Mouse (Mus musculus): ENCODE results near the gene Chchd5. TPM values are rescaled to one million over a fixed set of nuclear protein-coding genes. Genes with fewer than 3 reads are reported as not detected.

Chchd5 gene
- total and polyA plus RNA-seq, 2 experiments from 2014 or later: 17.1 to 21.4 TPM

DNA sequence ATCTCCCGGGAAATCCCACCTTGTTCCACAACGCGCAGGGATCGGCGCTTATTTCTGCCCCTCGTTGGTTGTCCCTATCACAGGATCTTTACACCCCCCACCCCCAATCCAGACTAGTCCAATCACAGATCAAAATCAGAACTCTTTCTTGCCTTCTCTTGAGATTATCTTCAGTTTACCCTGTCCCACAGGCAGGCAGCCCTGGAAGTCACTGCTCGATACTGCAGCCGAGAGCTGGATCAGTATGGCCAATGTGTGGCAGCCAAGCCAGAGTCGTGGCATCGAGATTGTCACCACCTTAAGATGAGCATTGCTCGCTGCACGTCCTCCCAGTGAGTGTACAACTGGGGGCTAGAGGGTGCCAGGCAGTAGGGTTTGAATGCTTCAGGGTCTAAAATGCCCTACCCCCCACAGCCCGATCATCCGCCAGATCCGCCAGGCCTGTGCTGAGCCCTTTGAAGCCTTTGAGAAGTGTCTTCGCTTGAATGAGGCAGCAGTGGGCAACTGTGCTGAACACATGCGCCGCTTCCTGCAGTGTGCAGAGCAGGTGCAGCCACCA is 566 bp downstream of the Chchd5 start:
- peak; percentile 49 for ATAC-seq
- Histone ChIP-seq H3K4me2 (ENCODE audit: low read depth) (peak overlapping the region; percentile 75), H3K4me1 (ENCODE audit: insufficient read depth) (peaks cover 7% of the 10 kb centered on the region; the same call in 1 of the 2 replicates), H3K9ac (peak overlapping the region; percentile 63), H3K36me3 (ENCODE audit: insufficient read depth) (peaks cover 35% of the 10 kb centered on the region), H3K9me3 (ENCODE audit: low read length) (no peaks in the 10 kb centered on the region), H3K27ac (ENCODE audit: low read depth, low read length) (peak overlapping the region; percentile 88), H3K27me3 (ENCODE audit: insufficient read depth, low read length) (no peaks in the 10 kb centered on the region), H3K4me3 (ENCODE audit: low read depth, low read length) (peak overlapping the region; percentile 61)
- no peak for TF ChIP-seq CTCF (IDR thresholded peaks at IDR 0.05; ENCODE audit: low read depth)
- no peak for DNase-seq
- WGBS: 26% methylated on average over 18 of the region's 18 CpGs

DNA sequence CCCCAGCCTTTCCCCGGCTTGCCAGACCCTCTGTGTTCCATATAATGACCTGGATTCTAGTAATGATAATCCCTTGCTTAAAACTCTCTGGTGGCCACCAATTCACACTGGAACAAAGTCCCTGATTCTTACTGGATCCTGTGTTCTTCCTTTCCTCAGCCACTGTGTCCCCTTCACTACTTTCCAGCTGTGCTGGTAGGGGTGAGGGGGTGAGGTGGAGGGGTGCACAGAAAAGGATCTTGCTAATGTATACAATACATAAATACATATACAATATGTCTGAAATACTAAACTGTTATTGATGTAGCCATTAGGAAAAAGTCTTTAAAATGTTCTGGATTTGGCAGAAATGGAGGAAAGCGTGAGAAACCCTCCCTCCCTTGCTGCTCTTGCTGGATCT is 1.3 kb downstream of the Chchd5 start:
- H3K27me3 ChIP-seq (ENCODE audit: insufficient read depth, low read length): no peaks in the 10 kb centered on the region
- TF ChIP-seq CTCF (IDR thresholded peaks at IDR 0.05; ENCODE audit: low read depth): no peak
- peaks cover 7% of the 10 kb centered on the region; the same call in 1 of the 2 replicates for H3K4me1 ChIP-seq (ENCODE audit: insufficient read depth)
- H3K9me3 ChIP-seq (ENCODE audit: low read length): no peaks in the 10 kb centered on the region
- peak overlapping the region; percentile 75; the same call in 1 of the 2 replicates for H3K4me2 ChIP-seq (ENCODE audit: low read depth)
- no peak overlapping the region for H3K27ac ChIP-seq (ENCODE audit: low read depth, low read length)
- no peak for DNase-seq
- peaks cover 28% of the 10 kb centered on the region for H3K36me3 ChIP-seq (ENCODE audit: insufficient read depth)
- peak overlapping the region; percentile 61; the same call in 1 of the 2 replicates for H3K4me3 ChIP-seq (ENCODE audit: low read depth, low read length)
- no peak overlapping the region for H3K9ac ChIP-seq
- no peak for ATAC-seq
- 98% methylated on average over 2 of the region's 2 CpGs for WGBS

DNA sequence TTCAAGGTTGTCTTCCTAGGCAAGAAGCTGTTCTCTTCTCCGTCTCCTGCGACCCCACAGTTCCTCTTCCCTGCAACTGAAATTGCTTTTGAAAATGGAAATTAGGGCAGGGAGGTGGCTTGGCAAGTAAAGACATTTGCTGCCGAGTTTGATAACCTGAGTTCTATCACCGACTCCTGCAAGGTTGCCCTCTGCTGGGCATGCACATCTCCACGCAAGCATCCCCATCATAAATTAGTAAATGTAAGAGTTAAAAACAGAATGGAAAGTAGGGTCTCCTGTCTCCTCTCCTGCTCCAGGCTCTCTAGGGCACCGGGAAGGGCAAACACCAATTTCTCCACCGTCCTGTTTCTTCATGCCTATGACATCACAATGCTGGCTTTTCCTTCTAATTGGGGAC is 2.7 kb downstream of the Chchd5 start:
- 96% methylated on average over 7 of the region's 7 CpGs for WGBS
- no peak for ATAC-seq
- Histone ChIP-seq H3K4me3 (ENCODE audit: low read depth, low read length) (no peak overlapping the region), H3K27me3 (ENCODE audit: insufficient read depth, low read length) (no peaks in the 10 kb centered on the region), H3K36me3 (ENCODE audit: insufficient read depth) (peaks cover 17% of the 10 kb centered on the region), H3K4me1 (ENCODE audit: insufficient read depth) (peaks cover 7% of the 10 kb centered on the region; the same call in 1 of the 2 replicates), H3K27ac (ENCODE audit: low read depth, low read length) (no peak overlapping the region), H3K9me3 (ENCODE audit: low read length) (no peaks in the 10 kb centered on the region), H3K4me2 (ENCODE audit: low read depth) (no peak overlapping the region), H3K9ac (no peak overlapping the region)
- DNase-seq: no peak
- 0 out of 2 replicates have a peak, but pooled peaks have one; percentile 6 for TF ChIP-seq CTCF (IDR thresholded peaks at IDR 0.05; ENCODE audit: low read depth)

DNA sequence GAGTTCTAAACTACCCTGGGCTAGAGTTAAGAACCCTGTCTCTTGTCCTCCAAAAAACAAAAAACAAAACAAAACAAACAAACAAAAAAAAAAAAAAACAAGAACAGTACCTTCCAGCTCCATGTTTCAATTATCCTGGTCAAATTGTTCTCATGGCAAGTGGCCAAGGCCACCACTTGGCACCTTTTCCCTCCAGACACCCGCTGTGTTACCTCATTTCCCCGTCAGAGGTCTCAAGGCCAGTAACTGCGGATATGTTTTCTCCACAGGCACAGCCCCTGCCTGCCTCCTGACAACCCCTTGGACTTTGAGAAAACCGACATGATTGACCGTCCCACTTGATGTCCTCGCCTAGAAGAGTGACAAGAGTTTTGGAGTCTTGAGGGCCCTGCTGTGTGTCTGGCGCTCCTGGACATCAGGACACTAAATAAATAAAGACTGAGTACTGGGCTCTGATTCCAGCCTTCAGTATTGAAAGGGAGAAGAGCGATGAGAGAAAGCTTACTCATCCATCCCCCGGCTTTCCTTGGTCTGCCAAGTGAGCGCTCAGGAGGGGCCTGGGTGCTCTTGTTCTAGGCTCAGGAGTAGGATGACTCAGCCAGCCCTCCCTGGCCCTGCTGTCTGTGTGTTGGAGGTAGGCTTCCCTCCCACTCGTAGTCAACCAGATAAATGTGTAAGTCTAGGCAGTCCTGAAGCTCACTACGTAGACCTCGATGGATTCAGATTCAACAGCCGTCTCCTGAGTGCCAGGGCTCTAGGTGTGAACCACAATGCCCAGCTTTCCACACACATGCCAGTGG is 3.7 kb downstream of the Chchd5 start:
- TF ChIP-seq CTCF (IDR thresholded peaks at IDR 0.05; ENCODE audit: low read depth): no peak
- 95% methylated on average over 14 of the region's 14 CpGs for WGBS
- Histone ChIP-seq H3K4me3 (ENCODE audit: low read depth, low read length) (no peak overlapping the region), H3K4me2 (ENCODE audit: low read depth) (no peak overlapping the region), H3K27ac (ENCODE audit: low read depth, low read length) (no peak overlapping the region), H3K9me3 (ENCODE audit: low read length) (no peaks in the 10 kb centered on the region), H3K4me1 (ENCODE audit: insufficient read depth) (peaks cover 7% of the 10 kb centered on the region; the same call in 1 of the 2 replicates), H3K36me3 (ENCODE audit: insufficient read depth) (peaks cover 14% of the 10 kb centered on the region), H3K9ac (no peak overlapping the region), H3K27me3 (ENCODE audit: insufficient read depth, low read length) (no peaks in the 10 kb centered on the region)
- ATAC-seq (no peak), DNase-seq (no peak)

DNA sequence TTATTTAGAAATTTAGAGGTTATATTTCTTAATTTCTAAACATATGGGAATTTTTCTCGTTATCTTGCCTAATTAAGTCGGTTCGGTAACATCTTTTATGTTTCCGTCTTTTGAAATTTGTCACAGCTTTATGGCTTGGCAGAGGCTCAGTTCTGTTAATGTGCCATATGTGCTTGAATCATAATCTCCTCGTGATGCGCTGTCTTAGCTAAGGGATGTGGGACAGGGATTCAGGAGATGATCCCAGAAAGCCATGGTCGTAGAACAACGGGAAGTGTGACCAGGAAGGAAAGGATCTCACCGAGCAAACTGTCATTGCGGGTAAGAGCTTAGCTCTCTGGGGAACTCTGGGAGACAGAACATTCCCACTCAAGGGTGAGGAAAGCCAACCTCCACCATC is 10.4 kb downstream of the Chchd5 start:
- no peaks in the 10 kb centered on the region for H3K36me3 ChIP-seq (ENCODE audit: insufficient read depth)
- H3K4me3 ChIP-seq (ENCODE audit: low read depth, low read length): no peak overlapping the region
- H3K27ac ChIP-seq (ENCODE audit: low read depth, low read length): peak overlapping the region; percentile 30; the same call in 1 of the 2 replicates
- TF ChIP-seq CTCF (IDR thresholded peaks at IDR 0.05; ENCODE audit: low read depth): no peak
- 54% methylated on average over 10 of the region's 10 CpGs for WGBS
- ATAC-seq (peak; percentile 70), DNase-seq (peak; percentile 76)
- H3K9ac ChIP-seq: no peak overlapping the region
- H3K4me1 ChIP-seq (ENCODE audit: insufficient read depth): no peaks in the 10 kb centered on the region
- no peaks in the 10 kb centered on the region for H3K27me3 ChIP-seq (ENCODE audit: insufficient read depth, low read length)
- no peak overlapping the region for H3K4me2 ChIP-seq (ENCODE audit: low read depth)
- no peaks in the 10 kb centered on the region for H3K9me3 ChIP-seq (ENCODE audit: low read length)

DNA sequence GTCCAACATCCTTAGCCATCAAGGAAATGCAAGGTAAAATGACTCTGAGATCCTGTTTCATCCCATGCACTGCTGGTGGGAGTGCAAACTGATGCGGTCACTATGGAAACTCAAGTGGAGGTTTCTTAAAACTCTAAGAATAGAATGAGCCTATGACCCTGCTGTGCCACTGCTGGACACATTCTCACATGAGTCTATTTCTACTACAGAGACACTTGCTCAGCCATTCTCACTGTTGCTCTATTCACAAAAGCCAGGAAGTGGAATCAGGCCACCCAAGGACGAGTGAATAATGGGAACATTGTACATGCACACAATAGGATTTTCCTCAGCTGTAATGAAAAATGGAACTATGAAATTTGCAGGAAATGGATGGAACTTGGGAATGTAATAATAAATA is 19.3 kb downstream of the Chchd5 start:
- Histone ChIP-seq H3K4me2 (ENCODE audit: low read depth) (no peak overlapping the region), H3K27ac (ENCODE audit: low read depth, low read length) (no peak overlapping the region), H3K27me3 (ENCODE audit: insufficient read depth, low read length) (no peaks in the 10 kb centered on the region), H3K9me3 (ENCODE audit: low read length) (no peaks in the 10 kb centered on the region), H3K4me3 (ENCODE audit: low read depth, low read length) (no peak overlapping the region), H3K9ac (no peak overlapping the region), H3K36me3 (ENCODE audit: insufficient read depth) (no peaks in the 10 kb centered on the region), H3K4me1 (ENCODE audit: insufficient read depth) (no peaks in the 10 kb centered on the region)
- no peak for TF ChIP-seq CTCF (IDR thresholded peaks at IDR 0.05; ENCODE audit: low read depth)
- DNase-seq (no peak), ATAC-seq (peak; percentile 45; the same call in 1 of the 2 replicates)
- 31% methylated on average over 2 of the region's 2 CpGs for WGBS

DNA sequence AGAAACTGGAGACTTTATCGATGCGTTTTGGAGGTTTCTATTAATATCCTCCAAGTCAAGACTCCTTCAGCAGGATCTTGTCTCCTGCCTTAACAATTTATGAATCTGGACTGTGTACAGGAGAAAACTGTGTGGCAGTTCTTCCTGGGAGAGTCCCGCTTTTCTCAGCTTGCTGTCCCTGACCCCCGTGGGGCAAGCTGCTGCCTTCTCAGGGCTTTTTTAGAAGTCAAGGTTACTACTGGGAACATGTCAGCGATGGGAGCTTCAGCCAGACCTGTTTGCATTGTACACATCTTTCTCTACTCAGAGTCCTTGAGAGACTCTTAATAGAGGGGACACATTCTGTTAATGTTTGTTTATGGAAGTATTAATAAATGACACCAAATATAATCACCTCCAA is 20.9 kb downstream of the Chchd5 start:
- no peak overlapping the region for H3K4me2 ChIP-seq (ENCODE audit: low read depth)
- no peak for TF ChIP-seq CTCF (IDR thresholded peaks at IDR 0.05; ENCODE audit: low read depth)
- no peak overlapping the region for H3K27ac ChIP-seq (ENCODE audit: low read depth, low read length)
- ATAC-seq: no peak
- no peaks in the 10 kb centered on the region for H3K9me3 ChIP-seq (ENCODE audit: low read length)
- 86% methylated on average over 5 of the region's 5 CpGs for WGBS
- no peak overlapping the region for H3K9ac ChIP-seq
- no peaks in the 10 kb centered on the region for H3K36me3 ChIP-seq (ENCODE audit: insufficient read depth)
- H3K4me1 ChIP-seq (ENCODE audit: insufficient read depth): no peaks in the 10 kb centered on the region
- H3K27me3 ChIP-seq (ENCODE audit: insufficient read depth, low read length): no peaks in the 10 kb centered on the region
- DNase-seq: no peak
- no peak overlapping the region for H3K4me3 ChIP-seq (ENCODE audit: low read depth, low read length)

All from forebrain, postnatal 0 days (tissue).